Mouse (Mus musculus) spleen, adult 2 months (tissue): ENCODE data around the gene Gm14862.
"Not testable (repeated sequence)": the region's sequence is repeated elsewhere in the genome, so short reads cannot be mapped to it uniquely, and the experiment has no call there.

ENCODE experiments used
- CTCF ChIP-seq: fragments of 200-500 bp; IDR thresholded peaks from 2 replicates; pipeline ENCODE4 v1.5.1; 2011; ENCODE audit warnings: mild to moderate bottlenecking, inconsistent platforms; ENCODE audit not compliant: insufficient read depth, insufficient read length, insufficient replicate concordance; ENCODE audit errors: extremely low read depth
- POLR2A ChIP-seq: fragments of 200-500 bp; IDR thresholded peaks from 2 replicates; pipeline ENCODE4 v1.6.1; 2011; ENCODE audit warnings: low read depth, low read length, inconsistent platforms

DNA sequence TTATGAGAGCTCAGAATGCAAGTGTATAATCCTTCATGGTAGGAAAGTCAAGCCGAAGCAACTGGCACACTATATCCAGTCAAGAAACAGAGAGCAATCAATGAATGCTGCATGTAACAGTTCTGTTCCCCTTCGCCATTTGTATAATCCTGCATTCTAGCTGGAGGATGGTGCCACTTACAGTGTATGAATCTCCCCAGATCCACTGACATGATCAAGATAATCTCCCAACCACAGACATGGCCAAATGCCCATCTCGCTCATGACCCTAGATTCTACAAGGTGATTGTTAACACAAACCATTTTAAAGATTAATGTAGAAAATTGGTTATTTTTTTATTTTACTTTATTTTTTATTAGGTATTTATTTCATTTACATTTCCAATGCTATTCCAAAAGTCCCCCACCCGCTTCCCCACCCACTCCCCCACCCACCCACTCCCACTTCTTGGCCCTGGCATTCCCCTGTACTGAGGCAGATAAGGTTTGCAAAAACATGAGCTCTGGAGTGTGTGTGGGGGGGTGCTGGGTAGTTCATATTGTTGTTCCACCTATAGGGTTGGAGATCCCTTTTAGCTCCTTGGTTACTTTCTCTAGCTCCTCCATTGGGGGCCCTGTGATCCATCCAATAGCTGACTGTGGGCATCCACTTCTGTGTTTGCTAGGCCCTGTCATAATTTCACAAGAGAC is 36.6 kb upstream of the Gm14862 start:
- TF ChIP-seq CTCF, POLR2A: not testable (repeated sequence)
